Mouse (Mus musculus): Measurements from ENCODE around the gene 1700018F24Rik. TPM values are rescaled to one million over a fixed set of nuclear protein-coding genes. Genes with fewer than 3 reads are reported as not detected.

The 1700018F24Rik gene
- polyA plus RNA-seq, 1 experiment from 2014 or later, result not detected

DNA sequence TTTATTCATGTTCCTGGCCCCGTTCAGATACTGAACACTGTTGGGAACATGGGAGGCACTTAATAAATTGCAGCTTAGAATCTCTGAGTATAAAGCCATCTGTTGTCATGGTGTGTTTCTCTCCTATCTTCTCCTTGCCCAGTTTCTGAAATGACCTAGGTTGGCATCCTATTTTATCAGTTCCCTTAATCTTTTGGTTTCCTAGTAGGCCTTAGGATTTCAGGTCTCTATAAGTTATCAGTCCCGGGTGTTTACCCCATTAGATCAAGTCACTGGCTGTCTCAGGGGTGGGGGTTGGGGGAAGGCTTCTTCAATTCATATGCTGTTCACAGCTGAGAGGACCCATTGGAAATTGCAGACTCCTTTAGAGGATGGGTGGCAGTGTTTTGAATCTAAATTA is 42.0 kb downstream of the 1700018F24Rik start:
- H3K9me3 ChIP-seq, result no peaks in the 10 kb centered on the region
- no peaks in the 10 kb centered on the region for H3K36me3 ChIP-seq
- H3K27me3 ChIP-seq (replicated peaks), result no peaks in the 10 kb centered on the region
- H3K4me2 ChIP-seq (replicated peaks), result peak overlapping the region; percentile 63
- H3K27ac ChIP-seq, result no peak overlapping the region
- peak overlapping the region; percentile 92 for H3K4me3 ChIP-seq (replicated peaks)
- peak overlapping the region; percentile 89 for H3K9ac ChIP-seq
- H3K4me1 ChIP-seq (replicated peaks), result 0 out of 2 replicates have a peak, but pooled peaks cover 4% of the 10 kb centered on the region
- no peak for ATAC-seq
- WGBS, result 49% methylated on average over 2 of the region's 2 CpGs

DNA sequence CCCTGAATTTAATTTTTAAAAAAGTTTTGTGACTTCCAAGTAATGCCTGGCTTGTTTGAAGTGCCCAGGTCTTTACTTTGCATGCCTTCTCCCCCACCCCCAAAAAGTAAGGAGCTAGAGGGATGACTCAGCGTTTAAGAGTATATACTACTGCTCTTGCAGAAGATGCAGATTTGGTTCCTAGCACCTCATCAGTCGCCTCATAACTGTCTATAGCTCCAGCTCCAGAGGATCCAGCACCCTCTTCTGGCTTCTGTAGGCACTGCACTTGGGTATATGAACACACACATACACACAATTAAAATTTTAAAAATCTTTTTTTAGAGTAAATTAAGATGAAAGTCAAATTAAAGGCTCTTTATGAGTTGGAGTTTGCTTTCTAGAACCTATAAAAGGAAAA is 45.4 kb downstream of the 1700018F24Rik start:
- WGBS, result 96% methylated on average over 2 of the region's 2 CpGs
- ATAC-seq, result no peak

DNA sequence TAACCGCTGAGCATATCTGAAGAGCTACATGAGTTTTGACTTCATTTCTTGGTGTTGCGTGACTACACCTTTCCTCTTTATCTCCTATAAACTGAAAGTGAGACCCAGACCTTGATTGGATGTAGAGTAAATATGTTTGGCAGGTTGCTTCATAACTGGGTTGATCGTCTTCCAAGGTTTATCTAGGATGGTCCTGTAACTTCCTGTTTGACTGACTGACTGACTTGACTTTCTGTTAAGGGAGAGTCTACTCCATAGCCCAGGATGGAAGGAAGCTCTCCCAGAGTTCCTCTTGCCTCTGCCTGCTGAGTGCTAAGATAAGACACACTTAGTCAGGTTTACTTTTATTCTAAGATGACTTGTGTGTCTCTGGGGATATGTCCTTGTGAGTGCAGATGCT is 47.1 kb downstream of the 1700018F24Rik start:
- Histone ChIP-seq H3K36me3 (peaks cover 17% of the 10 kb centered on the region), H3K4me2 (replicated peaks) (no peak overlapping the region), H3K4me3 (replicated peaks) (no peak overlapping the region), H3K27me3 (replicated peaks) (no peaks in the 10 kb centered on the region), H3K9me3 (no peaks in the 10 kb centered on the region), H3K4me1 (replicated peaks) (0 out of 2 replicates have a peak, but pooled peaks cover 2% of the 10 kb centered on the region), H3K27ac (no peak overlapping the region), H3K9ac (no peak overlapping the region)
- WGBS, result 79% methylated on average over 3 of the region's 3 CpGs
- ATAC-seq, result no peak

More for the DNA sequence above, 45.4 kb downstream of the 1700018F24Rik start:
- Histone ChIP-seq H3K36me3 (peaks cover 10% of the 10 kb centered on the region), H3K27me3 (replicated peaks) (no peaks in the 10 kb centered on the region), H3K27ac (no peak overlapping the region), H3K9me3 (no peaks in the 10 kb centered on the region), H3K4me3 (replicated peaks) (no peak overlapping the region), H3K4me1 (replicated peaks) (0 out of 2 replicates have a peak, but pooled peaks cover 4% of the 10 kb centered on the region), H3K4me2 (replicated peaks) (no peak overlapping the region), H3K9ac (no peak overlapping the region)

Other genes starting within 250 kb of the 1700018F24Rik start
- 10.7 and 11.5 TPM in 2 replicates for gene Smurf1, start 77.1 kb upstream of the 1700018F24Rik start, polyA plus RNA-seq (2015; fragmentation: Nextera tagmentation; extraction: Ambion mirVana)
- gene Gm4871, start 10.2 kb upstream of the 1700018F24Rik start, polyA plus RNA-seq (2015; fragmentation: Nextera tagmentation; extraction: Ambion mirVana), result not detected in 2 replicates
- gene Arpc1a, start 40.8 kb downstream of the 1700018F24Rik start, polyA plus RNA-seq (2015; fragmentation: Nextera tagmentation; extraction: Ambion mirVana), result 130 and 134 TPM in 2 replicates
- gene Kpna7, start 41.0 kb downstream of the 1700018F24Rik start, polyA plus RNA-seq (2015; fragmentation: Nextera tagmentation; extraction: Ambion mirVana), result 0.21 and 0.38 TPM in 2 replicates
- gene Arpc1b, start 71.2 kb downstream of the 1700018F24Rik start, polyA plus RNA-seq (2015; fragmentation: Nextera tagmentation; extraction: Ambion mirVana), result 554 and 591 TPM in 2 replicates
- 77.0 and 87.1 TPM in 2 replicates for gene Pdap1, start 97.2 kb downstream of the 1700018F24Rik start, polyA plus RNA-seq (2015; fragmentation: Nextera tagmentation; extraction: Ambion mirVana)
- gene Bud31, start 97.4 kb downstream of the 1700018F24Rik start, polyA plus RNA-seq (2015; fragmentation: Nextera tagmentation; extraction: Ambion mirVana), result 176 and 185 TPM in 2 replicates
- 13.6 and 14.2 TPM in 2 replicates for gene Ptcd1, start 124.1 kb downstream of the 1700018F24Rik start, polyA plus RNA-seq (2015; fragmentation: Nextera tagmentation; extraction: Ambion mirVana)
- gene Cpsf4, start 124.2 kb downstream of the 1700018F24Rik start, polyA plus RNA-seq (2015; fragmentation: Nextera tagmentation; extraction: Ambion mirVana), result 43.1 and 47.1 TPM in 2 replicates
- 899 and 947 TPM in 2 replicates for gene Atp5j2, start 149.1 kb downstream of the 1700018F24Rik start, polyA plus RNA-seq (2015; fragmentation: Nextera tagmentation; extraction: Ambion mirVana)
- 7.8 and 9.5 TPM in 2 replicates for gene Zkscan14, start 158.9 kb downstream of the 1700018F24Rik start, polyA plus RNA-seq (2015; fragmentation: Nextera tagmentation; extraction: Ambion mirVana)
- gene Zkscan5, start 161.6 kb downstream of the 1700018F24Rik start, polyA plus RNA-seq (2015; fragmentation: Nextera tagmentation; extraction: Ambion mirVana), result 9.7 and 10.3 TPM in 2 replicates
- 33.1 and 38.6 TPM in 2 replicates for gene Zfp655, start 188.7 kb downstream of the 1700018F24Rik start, polyA plus RNA-seq (2015; fragmentation: Nextera tagmentation; extraction: Ambion mirVana)
- 0.36 and 0.49 TPM in 2 replicates for gene Zscan25, start 237.5 kb downstream of the 1700018F24Rik start, polyA plus RNA-seq (2015; fragmentation: Nextera tagmentation; extraction: Ambion mirVana)